Mouse (Mus musculus): ENCODE results near the gene Kif13a. TPM values are rescaled to one million over a fixed set of nuclear protein-coding genes. Genes with fewer than 3 reads are reported as not detected.

Kif13a gene
- polyA plus RNA-seq, 1 experiment from 2014 or later: 39.8 TPM

DNA sequence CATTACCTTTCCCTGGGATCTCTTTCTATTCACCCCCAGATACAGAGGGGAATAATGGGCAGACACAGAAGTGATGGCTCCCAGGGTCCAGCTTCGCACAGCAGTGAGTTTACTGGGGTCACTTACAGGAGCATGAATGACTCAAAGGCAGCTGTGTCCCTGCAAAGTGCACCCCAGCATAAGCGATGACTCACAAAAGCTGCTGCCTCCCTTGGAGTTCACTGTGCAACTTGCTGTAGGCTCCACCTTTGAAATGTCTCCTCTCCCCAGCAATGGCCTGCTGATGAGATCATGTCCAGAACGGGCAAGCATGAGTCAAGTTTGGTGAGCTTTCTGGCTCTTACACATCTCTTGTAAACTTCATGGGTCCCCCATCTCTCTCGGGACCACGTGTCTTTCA, 29.5 kb upstream of the Kif13a start:
- 80% methylated on average over 5 of the region's 5 CpGs for WGBS (ENCODE audit: insufficient replicate concordance)

DNA sequence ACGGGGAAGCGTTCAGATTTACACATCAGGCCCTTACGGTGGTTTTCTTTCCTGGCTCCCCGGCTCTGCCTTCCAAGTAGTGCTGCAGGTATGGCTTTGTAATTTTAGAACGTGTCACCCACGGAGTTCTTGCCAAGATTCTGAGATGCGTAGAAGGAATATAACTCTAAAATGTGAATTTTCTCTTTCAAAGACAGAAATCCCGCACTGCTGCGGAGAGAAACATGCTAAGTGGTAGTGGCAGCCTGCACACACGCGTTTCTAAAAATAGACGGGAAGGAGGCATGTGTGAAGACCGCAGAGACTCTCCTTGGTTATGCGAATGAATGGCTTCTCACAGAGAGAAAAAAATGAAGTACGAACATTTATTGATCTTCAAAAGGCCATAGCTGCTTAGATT, 21.5 kb upstream of the Kif13a start:
- Histone ChIP-seq H3K9ac (ENCODE audit: low read depth, low read length) (no peak overlapping the region), H3K27ac (ENCODE audit: low read depth, low read length) (0 out of 2 replicates have a peak overlapping the region, but pooled peaks have one; percentile 2), H3K9me3 (replicated peaks; ENCODE audit: control insufficient read depth, low read length) (peaks cover 4% of the 10 kb centered on the region; the same call in 1 of the 2 replicates), H3K4me1 (ENCODE audit: control insufficient read depth, insufficient read depth, low read length) (no peaks in the 10 kb centered on the region), H3K27me3 (ENCODE audit: control insufficient read depth, insufficient read depth, low read length) (no peaks in the 10 kb centered on the region), H3K36me3 (ENCODE audit: control insufficient read depth, insufficient read depth, low read length) (no peaks in the 10 kb centered on the region), H3K4me3 (ENCODE audit: low read depth, low read length) (no peak overlapping the region), H3K4me2 (no peak overlapping the region)
- 73% methylated on average over 15 of the region's 15 CpGs for WGBS (ENCODE audit: insufficient replicate concordance)
- ATAC-seq (replicated peaks; ENCODE audit: insufficient number of reproducible peaks, low FRiP score, low TSS enrichment): no peak

More for the DNA sequence above, 29.5 kb upstream of the Kif13a start:
- ATAC-seq (replicated peaks; ENCODE audit: insufficient number of reproducible peaks, low FRiP score, low TSS enrichment): no peak
- no peaks in the 10 kb centered on the region for H3K4me1 ChIP-seq (ENCODE audit: control insufficient read depth, insufficient read depth, low read length)
- no peak overlapping the region for H3K27ac ChIP-seq (ENCODE audit: low read depth, low read length)
- H3K9me3 ChIP-seq (replicated peaks; ENCODE audit: control insufficient read depth, low read length): no peaks in the 10 kb centered on the region
- H3K27me3 ChIP-seq (ENCODE audit: control insufficient read depth, insufficient read depth, low read length): no peaks in the 10 kb centered on the region
- no peak overlapping the region for H3K4me2 ChIP-seq
- H3K36me3 ChIP-seq (ENCODE audit: control insufficient read depth, insufficient read depth, low read length): no peaks in the 10 kb centered on the region
- no peak overlapping the region for H3K4me3 ChIP-seq (ENCODE audit: low read depth, low read length)
- no peak overlapping the region for H3K9ac ChIP-seq (ENCODE audit: low read depth, low read length)

DNA sequence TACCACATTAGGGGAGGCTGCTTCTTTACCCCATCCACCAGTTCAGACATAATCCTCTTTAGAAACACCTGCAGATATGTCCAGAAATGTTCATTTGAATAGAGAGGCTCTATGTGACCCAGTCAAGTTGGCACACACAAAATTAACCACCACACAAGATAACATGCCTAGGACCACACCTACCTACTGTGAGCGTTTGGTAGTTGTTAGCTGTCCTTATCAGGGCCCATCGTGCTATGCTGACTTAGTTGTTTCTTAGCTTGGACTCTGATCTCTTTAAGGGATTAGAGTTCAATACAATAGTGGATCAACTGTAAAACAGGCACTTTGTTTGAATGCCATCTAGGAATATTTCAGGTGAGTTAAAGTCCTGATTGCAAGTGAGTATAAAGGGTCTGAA, 20.1 kb upstream of the Kif13a start:
- H3K36me3 ChIP-seq (ENCODE audit: control insufficient read depth, insufficient read depth, low read length): no peaks in the 10 kb centered on the region
- H3K27ac ChIP-seq (ENCODE audit: low read depth, low read length): no peak overlapping the region
- no peak for ATAC-seq (replicated peaks; ENCODE audit: insufficient number of reproducible peaks, low FRiP score, low TSS enrichment)
- 87% methylated on average over 2 of the region's 2 CpGs for WGBS (ENCODE audit: insufficient replicate concordance)
- no peak overlapping the region for H3K9ac ChIP-seq (ENCODE audit: low read depth, low read length)
- H3K9me3 ChIP-seq (replicated peaks; ENCODE audit: control insufficient read depth, low read length): peaks cover 4% of the 10 kb centered on the region; the same call in 1 of the 2 replicates
- H3K27me3 ChIP-seq (ENCODE audit: control insufficient read depth, insufficient read depth, low read length): no peaks in the 10 kb centered on the region
- H3K4me1 ChIP-seq (ENCODE audit: control insufficient read depth, insufficient read depth, low read length): no peaks in the 10 kb centered on the region
- no peak overlapping the region for H3K4me3 ChIP-seq (ENCODE audit: low read depth, low read length)
- no peak overlapping the region for H3K4me2 ChIP-seq

DNA sequence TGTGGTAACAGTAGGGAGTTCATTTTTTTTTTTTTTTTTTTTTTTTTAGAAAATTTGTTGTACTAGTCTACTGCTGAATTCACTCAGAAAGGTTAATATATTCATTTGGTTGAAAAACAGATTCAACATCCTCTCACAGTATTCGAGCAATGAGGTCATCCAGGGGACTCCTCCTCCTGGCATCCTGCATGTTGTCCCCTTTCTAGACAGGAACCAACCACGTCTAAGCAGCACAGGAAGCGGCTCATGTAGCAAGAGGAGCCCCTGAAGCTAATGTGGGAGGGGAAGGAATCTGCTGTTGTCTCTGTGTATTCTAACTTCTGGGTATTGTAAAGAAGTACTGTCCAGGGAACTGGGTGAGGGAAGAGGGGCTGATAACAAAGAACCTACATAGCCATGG, 18.4 kb upstream of the Kif13a start:
- Histone ChIP-seq H3K36me3 (ENCODE audit: control insufficient read depth, insufficient read depth, low read length) (no peaks in the 10 kb centered on the region), H3K9me3 (replicated peaks; ENCODE audit: control insufficient read depth, low read length) (peaks cover 4% of the 10 kb centered on the region; the same call in 1 of the 2 replicates), H3K4me1 (ENCODE audit: control insufficient read depth, insufficient read depth, low read length) (no peaks in the 10 kb centered on the region), H3K27me3 (ENCODE audit: control insufficient read depth, insufficient read depth, low read length) (no peaks in the 10 kb centered on the region), H3K4me2 (no peak overlapping the region), H3K4me3 (ENCODE audit: low read depth, low read length) (no peak overlapping the region), H3K27ac (ENCODE audit: low read depth, low read length) (no peak overlapping the region), H3K9ac (ENCODE audit: low read depth, low read length) (no peak overlapping the region)
- WGBS (ENCODE audit: insufficient replicate concordance): 54% methylated on average over 3 of the region's 3 CpGs
- no peak for ATAC-seq (replicated peaks; ENCODE audit: insufficient number of reproducible peaks, low FRiP score, low TSS enrichment)

DNA sequence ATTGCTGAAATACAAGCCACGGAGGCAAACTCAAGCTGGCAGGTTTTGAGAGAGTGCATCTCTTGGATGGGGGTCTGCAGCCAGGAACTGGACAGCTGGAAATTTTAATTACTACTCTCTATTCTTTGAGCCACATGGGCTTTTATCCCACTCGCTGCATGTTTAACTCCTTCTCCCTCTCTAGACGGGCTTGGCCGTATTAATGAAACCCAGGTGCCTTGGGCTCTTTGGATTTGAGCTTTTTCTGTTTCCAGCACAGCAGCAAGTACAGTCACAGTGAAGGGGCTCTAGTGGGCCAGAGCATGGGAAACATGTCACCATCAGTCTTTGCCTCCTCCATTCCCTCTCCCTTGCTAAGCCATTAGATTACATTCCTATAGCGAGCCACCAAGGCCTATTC, 16.4 kb upstream of the Kif13a start:
- Histone ChIP-seq H3K9me3 (replicated peaks; ENCODE audit: control insufficient read depth, low read length) (peaks cover 4% of the 10 kb centered on the region; the same call in 1 of the 2 replicates), H3K9ac (ENCODE audit: low read depth, low read length) (no peak overlapping the region), H3K4me3 (ENCODE audit: low read depth, low read length) (no peak overlapping the region), H3K4me2 (no peak overlapping the region), H3K36me3 (ENCODE audit: control insufficient read depth, insufficient read depth, low read length) (no peaks in the 10 kb centered on the region), H3K27ac (ENCODE audit: low read depth, low read length) (no peak overlapping the region), H3K27me3 (ENCODE audit: control insufficient read depth, insufficient read depth, low read length) (no peaks in the 10 kb centered on the region), H3K4me1 (ENCODE audit: control insufficient read depth, insufficient read depth, low read length) (no peaks in the 10 kb centered on the region)
- ATAC-seq (replicated peaks; ENCODE audit: insufficient number of reproducible peaks, low FRiP score, low TSS enrichment): no peak
- 81% methylated on average over 5 of the region's 5 CpGs for WGBS (ENCODE audit: insufficient replicate concordance)

DNA sequence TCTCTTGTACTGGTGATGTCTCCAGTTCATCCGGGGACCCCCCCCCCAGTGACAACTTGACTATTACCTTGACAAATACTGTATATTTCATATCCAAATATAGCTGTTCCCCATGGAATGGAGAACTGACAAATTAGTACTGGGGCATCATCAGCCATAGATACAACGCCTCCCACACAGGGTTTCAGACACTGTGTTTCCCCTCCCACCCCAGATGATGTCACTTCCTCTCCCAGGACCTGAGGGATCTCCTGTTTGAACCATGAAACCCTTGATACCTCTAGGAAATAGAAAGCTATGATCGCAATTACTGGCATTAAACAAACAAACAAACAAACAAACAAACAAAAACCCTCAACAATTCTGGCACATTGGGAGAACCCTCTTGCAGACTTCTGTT, 15.6 kb upstream of the Kif13a start:
- Histone ChIP-seq H3K4me3 (ENCODE audit: low read depth, low read length) (no peak overlapping the region), H3K36me3 (ENCODE audit: control insufficient read depth, insufficient read depth, low read length) (no peaks in the 10 kb centered on the region), H3K4me2 (no peak overlapping the region), H3K4me1 (ENCODE audit: control insufficient read depth, insufficient read depth, low read length) (no peaks in the 10 kb centered on the region), H3K27ac (ENCODE audit: low read depth, low read length) (no peak overlapping the region), H3K9me3 (replicated peaks; ENCODE audit: control insufficient read depth, low read length) (peaks cover under 1% of the 10 kb centered on the region; the same call in 1 of the 2 replicates), H3K9ac (ENCODE audit: low read depth, low read length) (no peak overlapping the region), H3K27me3 (ENCODE audit: control insufficient read depth, insufficient read depth, low read length) (no peaks in the 10 kb centered on the region)
- WGBS (ENCODE audit: insufficient replicate concordance): 60% methylated on average over 3 of the region's 3 CpGs
- ATAC-seq (replicated peaks; ENCODE audit: insufficient number of reproducible peaks, low FRiP score, low TSS enrichment): no peak

DNA sequence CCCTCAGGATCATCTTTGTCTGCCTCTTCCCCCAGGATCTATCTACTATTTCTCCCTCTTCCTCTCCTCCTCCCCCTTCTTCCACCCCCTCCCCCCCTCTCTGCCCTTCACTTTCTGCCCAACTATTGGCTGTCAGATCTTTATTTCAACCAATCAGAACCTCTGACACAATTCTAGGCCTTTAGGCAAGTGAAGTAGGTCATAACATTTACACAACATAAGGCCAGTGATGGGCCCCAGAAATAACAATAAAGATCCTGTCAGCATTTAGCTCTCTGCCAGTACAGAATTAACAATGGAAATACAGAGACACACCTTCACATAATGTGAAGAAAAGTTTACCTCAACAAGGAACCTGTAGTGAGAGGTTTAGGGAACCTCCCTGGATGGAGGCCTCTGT, 13.6 kb upstream of the Kif13a start:
- Histone ChIP-seq H3K4me1 (ENCODE audit: control insufficient read depth, insufficient read depth, low read length) (no peaks in the 10 kb centered on the region), H3K27ac (ENCODE audit: low read depth, low read length) (no peak overlapping the region), H3K4me3 (ENCODE audit: low read depth, low read length) (no peak overlapping the region), H3K36me3 (ENCODE audit: control insufficient read depth, insufficient read depth, low read length) (no peaks in the 10 kb centered on the region), H3K9me3 (replicated peaks; ENCODE audit: control insufficient read depth, low read length) (no peaks in the 10 kb centered on the region), H3K4me2 (no peak overlapping the region), H3K9ac (ENCODE audit: low read depth, low read length) (no peak overlapping the region), H3K27me3 (ENCODE audit: control insufficient read depth, insufficient read depth, low read length) (no peaks in the 10 kb centered on the region)
- ATAC-seq (replicated peaks; ENCODE audit: insufficient number of reproducible peaks, low FRiP score, low TSS enrichment): no peak

DNA sequence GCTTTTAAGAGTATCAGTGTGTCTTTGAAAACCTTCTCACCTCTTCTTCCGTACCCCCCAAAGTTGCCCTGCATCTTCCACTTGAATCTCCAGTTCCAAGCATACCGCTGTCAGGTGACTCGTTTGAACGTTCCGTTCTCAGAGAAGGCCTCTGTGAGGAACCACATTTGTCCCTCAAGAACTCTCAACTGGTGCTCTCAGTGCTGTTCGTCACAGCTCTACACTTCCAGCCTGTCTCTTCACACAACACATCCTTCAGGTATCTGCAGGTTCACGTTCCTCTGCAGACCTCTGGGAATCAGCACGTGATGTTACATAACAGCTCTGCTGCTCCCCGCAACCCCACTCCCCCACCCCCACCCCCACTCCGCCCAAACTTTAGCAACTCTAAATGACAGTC, 4.4 kb upstream of the Kif13a start:
- Histone ChIP-seq H3K4me1 (ENCODE audit: control insufficient read depth, insufficient read depth, low read length) (peaks cover 20% of the 10 kb centered on the region), H3K27me3 (ENCODE audit: control insufficient read depth, insufficient read depth, low read length) (no peaks in the 10 kb centered on the region), H3K27ac (ENCODE audit: low read depth, low read length) (no peak overlapping the region), H3K9me3 (replicated peaks; ENCODE audit: control insufficient read depth, low read length) (no peaks in the 10 kb centered on the region), H3K4me3 (ENCODE audit: low read depth, low read length) (no peak overlapping the region), H3K36me3 (ENCODE audit: control insufficient read depth, insufficient read depth, low read length) (no peaks in the 10 kb centered on the region), H3K4me2 (0 out of 2 replicates have a peak overlapping the region, but pooled peaks have one; percentile 28), H3K9ac (ENCODE audit: low read depth, low read length) (no peak overlapping the region)
- ATAC-seq (replicated peaks; ENCODE audit: insufficient number of reproducible peaks, low FRiP score, low TSS enrichment): no peak
- WGBS (ENCODE audit: insufficient replicate concordance): 60% methylated on average over 10 of the region's 10 CpGs

DNA sequence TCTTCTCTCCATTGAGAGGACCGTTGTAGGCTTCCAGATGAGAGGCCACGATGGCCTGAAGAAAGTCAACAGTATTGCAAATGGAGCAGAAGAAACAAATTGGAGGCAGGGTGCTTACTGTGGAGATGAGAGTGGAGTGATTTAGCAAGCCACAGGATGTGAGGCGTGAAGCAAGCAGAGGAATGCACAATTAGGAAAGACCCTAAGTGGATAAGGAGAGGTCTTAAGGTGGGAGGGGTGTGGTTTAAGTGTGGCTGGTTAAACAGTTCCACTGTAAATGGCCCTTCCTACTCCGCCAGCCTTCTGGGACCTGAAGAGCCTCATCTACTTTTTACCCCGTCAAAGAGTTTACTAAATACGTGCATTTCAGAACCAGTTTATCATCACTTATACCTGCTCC, 3.2 kb upstream of the Kif13a start:
- no peak overlapping the region for H3K4me3 ChIP-seq (ENCODE audit: low read depth, low read length)
- H3K9me3 ChIP-seq (replicated peaks; ENCODE audit: control insufficient read depth, low read length): no peaks in the 10 kb centered on the region
- H3K9ac ChIP-seq (ENCODE audit: low read depth, low read length): no peak overlapping the region
- ATAC-seq (replicated peaks; ENCODE audit: insufficient number of reproducible peaks, low FRiP score, low TSS enrichment): no peak
- peaks cover 28% of the 10 kb centered on the region for H3K4me1 ChIP-seq (ENCODE audit: control insufficient read depth, insufficient read depth, low read length)
- H3K27ac ChIP-seq (ENCODE audit: low read depth, low read length): no peak overlapping the region
- 72% methylated on average over 6 of the region's 6 CpGs for WGBS (ENCODE audit: insufficient replicate concordance)
- no peaks in the 10 kb centered on the region for H3K27me3 ChIP-seq (ENCODE audit: control insufficient read depth, insufficient read depth, low read length)
- H3K4me2 ChIP-seq: no peak overlapping the region
- no peaks in the 10 kb centered on the region for H3K36me3 ChIP-seq (ENCODE audit: control insufficient read depth, insufficient read depth, low read length)
